ENCODE assay signal across 7 mouse cellular contexts in the genomic region with DNA sequence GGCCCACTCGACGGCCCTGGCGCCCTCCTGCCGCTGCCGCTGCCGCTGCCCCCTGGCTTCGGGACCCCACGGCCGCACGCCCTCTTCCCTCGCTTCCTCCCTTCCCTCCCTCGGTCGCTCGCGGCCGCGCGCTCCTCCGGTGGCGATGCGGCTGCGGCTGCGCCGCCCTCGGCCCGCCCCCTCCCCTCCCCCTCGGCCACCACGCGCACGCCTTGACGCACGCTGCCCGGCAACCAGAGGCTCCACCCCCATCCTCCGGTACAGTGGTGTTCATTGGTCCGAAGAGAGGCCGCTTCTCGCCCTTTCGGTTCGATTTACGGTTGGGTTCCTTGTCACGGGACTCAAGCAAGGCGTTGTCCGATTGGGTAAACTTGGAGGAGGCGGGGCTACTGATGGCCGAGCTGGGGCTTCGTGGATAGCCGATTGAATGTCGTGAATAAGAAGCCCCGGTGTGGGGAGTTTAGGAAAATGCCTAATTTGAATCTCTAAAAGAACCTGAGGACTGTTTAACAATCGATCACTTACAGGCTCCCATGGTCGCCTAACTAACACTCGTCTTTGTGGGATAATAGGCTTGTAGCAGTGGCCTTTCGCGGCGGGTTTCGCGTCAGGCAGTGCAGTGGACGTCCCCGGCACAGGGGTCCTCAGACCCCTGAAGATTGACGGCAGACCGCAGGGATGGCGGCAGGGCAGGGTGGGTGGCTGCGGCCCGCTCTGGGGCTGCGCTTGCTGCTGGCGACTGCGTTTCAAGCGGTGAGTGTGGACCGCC. TPM values are rescaled to one million over a fixed set of nuclear protein-coding genes. Genes with fewer than 3 reads are reported as not detected.
DNase-seq lines count a peak whose midpoint lies in the region; ATAC-seq lines count a peak whose summit lies in the region.

Gene Hs2st1, minus strand, starts transcription at position 135 of the 769 bp plus-strand sequence.
Gene Selenof, plus strand, starts transcription at position 258 of the 769 bp plus-strand sequence.

- no peaks in the 10 kb centered on the region for H3K36me3 ChIP-seq in embryonic facial prominence, embryonic 11.5 days (replicated peaks; ENCODE audit: control insufficient read depth, insufficient read depth, low read depth, low read length)
- H3K36me3 ChIP-seq in limb, embryonic 10.5 days: peaks cover 32% of the 10 kb centered on the region
- 0 out of 2 replicates have a peak, but pooled peaks cover 3% of the 10 kb centered on the region for H3K36me3 ChIP-seq in midbrain, embryonic 13.5 days

- ATAC-seq in embryonic facial prominence, embryonic 11.5 days (replicated peaks; ENCODE audit: insufficient number of reproducible peaks, low FRiP score, low TSS enrichment, low read depth): peak; percentile 98
- peak; percentile 88 for ATAC-seq in granulocyte monocyte progenitor cell, adult 5-6 weeks (replicated peaks; ENCODE audit: poor library complexity, severe bottlenecking)
- peak; percentile 98 for ATAC-seq in midbrain, embryonic 13.5 days

- peak; percentile 98 for DNase-seq in adrenal gland, postnatal 14 days
- DNase-seq in embryonic facial prominence, embryonic 11.5 days (ENCODE audit: low spot score): peak; percentile 99
- DNase-seq in kidney, adult 11 months: peak; percentile 100
- DNase-seq in limb, embryonic 10.5 days (ENCODE audit: low spot score): peak; percentile 95
- peak; percentile 93 for DNase-seq in spleen, adult 12 weeks (ENCODE audit: low spot score)

- WGBS in embryonic facial prominence, embryonic 11.5 days: under 1% methylated on average over 63 of the region's 69 CpGs
- WGBS in limb, embryonic 10.5 days: 1% methylated on average over 66 of the region's 69 CpGs
- under 1% methylated on average over 53 of the region's 69 CpGs for WGBS in midbrain, embryonic 13.5 days

- no peaks in the 10 kb centered on the region for H3K9me3 ChIP-seq in embryonic facial prominence, embryonic 11.5 days (replicated peaks; ENCODE audit: control insufficient read depth, low read length)
- no peaks in the 10 kb centered on the region for H3K9me3 ChIP-seq in limb, embryonic 10.5 days (replicated peaks)
- H3K9me3 ChIP-seq in midbrain, embryonic 13.5 days: no peaks in the 10 kb centered on the region

- peak within 1 kb of the TSS; percentile 89 for H3K4me2 ChIP-seq in embryonic facial prominence, embryonic 11.5 days (ENCODE audit: low read depth, low read length)
- peak within 1 kb of the TSS; percentile 90 for H3K4me2 ChIP-seq in midbrain, embryonic 13.5 days (replicated peaks)

- no peaks in the 10 kb centered on the region for H3K27me3 ChIP-seq in embryonic facial prominence, embryonic 11.5 days (ENCODE audit: control insufficient read depth, insufficient read depth, low read length)
- no peaks in the 10 kb centered on the region for H3K27me3 ChIP-seq in limb, embryonic 10.5 days (ENCODE audit: low read depth, poor library complexity, severe bottlenecking)
- no peaks in the 10 kb centered on the region for H3K27me3 ChIP-seq in midbrain, embryonic 13.5 days

- peak within 1 kb of the TSS; percentile 86 for H3K9ac ChIP-seq in embryonic facial prominence, embryonic 11.5 days (replicated peaks; ENCODE audit: low read length)
- peak within 1 kb of the TSS; percentile 91 for H3K9ac ChIP-seq in midbrain, embryonic 13.5 days (replicated peaks)

- H3K4me3 ChIP-seq in embryonic facial prominence, embryonic 11.5 days (ENCODE audit: low read depth, low read length): peak within 1 kb of the TSS; percentile 89
- peak within 1 kb of the TSS; percentile 79 for H3K4me3 ChIP-seq in limb, embryonic 10.5 days
- H3K4me3 ChIP-seq in midbrain, embryonic 13.5 days (replicated peaks): peak within 1 kb of the TSS; percentile 85

- H3K27ac ChIP-seq in embryonic facial prominence, embryonic 11.5 days (replicated peaks; ENCODE audit: low read depth, low read length): peak within 1 kb of the TSS; percentile 78
- H3K27ac ChIP-seq in limb, embryonic 10.5 days: peak within 1 kb of the TSS; percentile 97
- H3K27ac ChIP-seq in midbrain, embryonic 13.5 days: peak within 1 kb of the TSS; percentile 95

- no peaks in the 10 kb centered on the region for H3K4me1 ChIP-seq in embryonic facial prominence, embryonic 11.5 days (ENCODE audit: control insufficient read depth, insufficient read depth, low read length)
- peaks cover 27% of the 10 kb centered on the region for H3K4me1 ChIP-seq in limb, embryonic 10.5 days
- peaks cover 36% of the 10 kb centered on the region for H3K4me1 ChIP-seq in midbrain, embryonic 13.5 days (replicated peaks)

RNA-seq across cellular contexts. Expression of gene Hs2st1, which starts in this region (rescaled TPM):
- 16.1 and 18.3 TPM in 2 replicates for total RNA-seq in adrenal gland, postnatal 14 days (2021)
- polyA plus RNA-seq in embryonic facial prominence, embryonic 11.5 days (2014; fragmentation: Nextera tagmentation; extraction: Ambion mirVana): 14.7 and 16.2 TPM in 2 replicates
- total RNA-seq in granulocyte monocyte progenitor cell, adult 5-6 weeks (2014; fragmentation: Nextera tagmentation): 11.1 and 13.0 TPM in 2 replicates
- 12.3 and 13.7 TPM in 2 replicates for total RNA-seq in granulocyte monocyte progenitor cell, adult 5-6 weeks (2017)
- 11.4 and 13.0 TPM in 2 replicates for polyA plus RNA-seq in limb, embryonic 10.5 days (2016; fragmentation: Nextera tagmentation; extraction: Ambion mirVana)
- polyA plus RNA-seq in midbrain, embryonic 13.5 days (2015; fragmentation: Nextera tagmentation; extraction: Ambion mirVana): 13.9 and 17.4 TPM in 2 replicates

RNA-seq across cellular contexts. Expression of gene Selenof, which starts in this region (rescaled TPM):
- total RNA-seq in adrenal gland, postnatal 14 days (2021): 256 and 261 TPM in 2 replicates
- polyA plus RNA-seq in embryonic facial prominence, embryonic 11.5 days (2014; fragmentation: Nextera tagmentation; extraction: Ambion mirVana): 420 and 429 TPM in 2 replicates
- total RNA-seq in granulocyte monocyte progenitor cell, adult 5-6 weeks (2014; fragmentation: Nextera tagmentation): 330 and 358 TPM in 2 replicates
- total RNA-seq in granulocyte monocyte progenitor cell, adult 5-6 weeks (2017): 781 and 898 TPM in 2 replicates
- 461 and 480 TPM in 2 replicates for polyA plus RNA-seq in limb, embryonic 10.5 days (2016; fragmentation: Nextera tagmentation; extraction: Ambion mirVana)
- 518 and 526 TPM in 2 replicates for polyA plus RNA-seq in midbrain, embryonic 13.5 days (2015; fragmentation: Nextera tagmentation; extraction: Ambion mirVana)

Comparison
In these comparisons a context has a peak if more than half of its experiments do, and no peak if none do; other contexts are left out.
1. Peak in every context shown above with its lines: DNase-seq, ATAC-seq, H3K4me3 ChIP-seq and H3K27ac ChIP-seq.